Mouse (Mus musculus): Measurements from ENCODE around the gene Zfp57. TPM values are rescaled to one million over a fixed set of nuclear protein-coding genes. Genes with fewer than 3 reads are reported as not detected.

The Zfp57 gene
- total and polyA plus RNA-seq, 3 experiments, result not detected

GRCm38 (mm10) chr17:37012141-37012540 is 11.2 kb downstream of the Zfp57 start:
- Histone ChIP-seq H3K36me3 (ENCODE audit: control insufficient read depth in 1 of 2, insufficient read depth in 2 of 2, low read length in 2 of 2) (no peaks in the 10 kb centered on the region), H3K4me3 (ENCODE audit: control insufficient read depth in 1 of 2, insufficient read depth in 1 of 2, low read depth in 2 of 2, low read length in 2 of 2) (no peak overlapping the region), H3K27ac (ENCODE audit: control insufficient read depth, low read depth, low read length) (no peak overlapping the region), H3K9me3 (replicated peaks; ENCODE audit: insufficient read depth, low read length) (no peaks in the 10 kb centered on the region), H3K79me2 (ENCODE audit: control insufficient read depth, insufficient read depth, low read length, poor library complexity) (no peaks in the 10 kb centered on the region), H3K4me1 (ENCODE audit: control insufficient read depth in 1 of 2, insufficient read depth in 2 of 2, low read length in 2 of 2) (no peaks in the 10 kb centered on the region), H3K9ac (ENCODE audit: control insufficient read depth, low read depth, low read length, poor library complexity, severe bottlenecking) (no peak overlapping the region), H3K27me3 (ENCODE audit: control insufficient read depth in 1 of 2, insufficient read depth in 2 of 2, low read length in 2 of 2) (peaks cover 0 to 7% of the 10 kb centered on the region in 2 experiments)
- DNase-seq (ENCODE audit: low read depth, low spot score), result no peak
- no peak for TF ChIP-seq ZNF384 (IDR thresholded peaks at IDR 0.05; ENCODE audit: low read depth, low read length)
- no peak for TF ChIP-seq CTCF (IDR thresholded peaks at IDR 0.05 in 2 of 3, conservative IDR thresholded peaks at IDR 0.05 in 1 of 3; ENCODE audit: control insufficient read depth in 1 of 3, insufficient read depth in 1 of 3, low read depth in 2 of 3, low read length in 3 of 3, poor library complexity in 1 of 3, severe bottlenecking in 1 of 3)
- no peak for TF ChIP-seq EP300 (IDR thresholded peaks at IDR 0.05; ENCODE audit: low read depth in 1 of 2, low read length in 2 of 2)
- no peak for TF ChIP-seq GATA1 (IDR thresholded peaks at IDR 0.05; ENCODE audit: low read depth, low read length)
- no peak for TF ChIP-seq UBTF (IDR thresholded peaks at IDR 0.05; ENCODE audit: borderline replicate concordance, insufficient read depth, low read depth, low read length)
- no peak for TF ChIP-seq GABPA (IDR thresholded peaks at IDR 0.05; ENCODE audit: low read depth, low read length)
- no peak for TF ChIP-seq USF1 (IDR thresholded peaks at IDR 0.05; ENCODE audit: low read depth, low read length)
- no peak for TF ChIP-seq POLR2AphosphoS2 (IDR thresholded peaks at IDR 0.05; ENCODE audit: low read length)
- no peak for TF ChIP-seq TBP (IDR thresholded peaks at IDR 0.05; ENCODE audit: low read depth, low read length)
- no peak for TF ChIP-seq NELFE (IDR thresholded peaks at IDR 0.05; ENCODE audit: low read depth, low read length)

- no peak for DNase-seq (ENCODE audit: low read depth, low spot score)
- Histone ChIP-seq H3K9me3 (replicated peaks; ENCODE audit: insufficient read depth, low read length) (no peaks in the 10 kb centered on the region), H3K9ac (ENCODE audit: control insufficient read depth, low read depth, low read length, poor library complexity, severe bottlenecking) (no peak overlapping the region), H3K4me3 (ENCODE audit: control insufficient read depth in 1 of 2, insufficient read depth in 1 of 2, low read depth in 2 of 2, low read length in 2 of 2) (no peak overlapping the region), H3K79me2 (ENCODE audit: control insufficient read depth, insufficient read depth, low read length, poor library complexity) (no peaks in the 10 kb centered on the region), H3K27me3 (ENCODE audit: control insufficient read depth in 1 of 2, insufficient read depth in 2 of 2, low read length in 2 of 2) (peaks cover 0 to 9% of the 10 kb centered on the region in 2 experiments), H3K36me3 (ENCODE audit: control insufficient read depth in 1 of 2, insufficient read depth in 2 of 2, low read length in 2 of 2) (no peaks in the 10 kb centered on the region), H3K27ac (ENCODE audit: control insufficient read depth, low read depth, low read length) (no peak overlapping the region), H3K4me1 (ENCODE audit: control insufficient read depth in 1 of 2, insufficient read depth in 2 of 2, low read length in 2 of 2) (no peaks in the 10 kb centered on the region)
- TF ChIP-seq CTCF (IDR thresholded peaks at IDR 0.05 in 2 of 3, conservative IDR thresholded peaks at IDR 0.05 in 1 of 3; ENCODE audit: control insufficient read depth in 1 of 3, insufficient read depth in 1 of 3, low read depth in 2 of 3, low read length in 3 of 3, poor library complexity in 1 of 3, severe bottlenecking in 1 of 3) (no peak), E2F4 (IDR thresholded peaks at IDR 0.05; ENCODE audit: borderline replicate concordance, low read depth, low read length) (no peak), ELF1 (IDR thresholded peaks at IDR 0.05; ENCODE audit: low read depth, low read length) (no peak), UBTF (IDR thresholded peaks at IDR 0.05; ENCODE audit: borderline replicate concordance, insufficient read depth, low read depth, low read length) (no peak), CHD2 (IDR thresholded peaks at IDR 0.05; ENCODE audit: low read length) (no peak), USF1 (IDR thresholded peaks at IDR 0.05; ENCODE audit: low read depth, low read length) (no peak), SIN3A (IDR thresholded peaks at IDR 0.05; ENCODE audit: low read length) (no peak), MXI1 (IDR thresholded peaks at IDR 0.05; ENCODE audit: low read depth, low read length) (no peak), BHLHE40 (IDR thresholded peaks at IDR 0.05; ENCODE audit: borderline replicate concordance, low read depth, low read length) (no peak), KAT2A (conservative IDR thresholded peaks at IDR 0.05; ENCODE audit: low read depth, low read length) (no peak)
These were observed 15.4 kb downstream of the Zfp57 start for GRCm38 (mm10) chr17:37016333-37016732.

All from MEL (cell line).